Mouse (Mus musculus): ENCODE results near the gene Erf. TPM values are rescaled to one million over a fixed set of nuclear protein-coding genes. Genes with fewer than 3 reads are reported as not detected.

The Erf gene
- polyA plus RNA-seq, 1 experiment from 2014 or later: 28.6 TPM

- Histone ChIP-seq H3K27me3 (ENCODE audit: control insufficient read depth, insufficient read depth, low read length) (no peaks in the 10 kb centered on the region), H3K9ac (ENCODE audit: low read length) (no peak overlapping the region), H3K27ac (replicated peaks; ENCODE audit: low read depth, low read length) (no peak overlapping the region), H3K4me1 (ENCODE audit: control insufficient read depth, insufficient read depth, low read length) (peaks cover 2% of the 10 kb centered on the region; the same call in 1 of the 2 replicates), H3K9me3 (ENCODE audit: control insufficient read depth, low read length) (no peaks in the 10 kb centered on the region), H3K36me3 (ENCODE audit: control insufficient read depth, insufficient read depth, low read length) (peaks cover 66% of the 10 kb centered on the region), H3K4me3 (ENCODE audit: low read depth, low read length) (no peak overlapping the region), H3K4me2 (ENCODE audit: low read depth, severe bottlenecking) (no peak overlapping the region)
- 87% methylated on average over 9 of the region's 9 CpGs for WGBS
- DNase-seq (ENCODE audit: low spot score): no peak
- ATAC-seq (ENCODE audit: insufficient number of reproducible peaks, low FRiP score, low TSS enrichment, low read depth): no peak
Observed at GRCm38 (mm10) chr7:25230690-25231285, 19.8 kb downstream of the Erf start.

GRCm38 (mm10) chr7:25227523-25228300, 22.8 kb downstream of the Erf start:
- H3K36me3 ChIP-seq (ENCODE audit: control insufficient read depth, insufficient read depth, low read length): peaks cover 61% of the 10 kb centered on the region
- 94% methylated on average over 1 of the region's 1 CpGs for WGBS
- H3K4me2 ChIP-seq (ENCODE audit: low read depth, severe bottlenecking): no peak overlapping the region
- H3K27ac ChIP-seq (replicated peaks; ENCODE audit: low read depth, low read length): no peak overlapping the region
- no peak overlapping the region for H3K9ac ChIP-seq (ENCODE audit: low read length)
- no peak for ATAC-seq (ENCODE audit: insufficient number of reproducible peaks, low FRiP score, low TSS enrichment, low read depth)
- no peaks in the 10 kb centered on the region for H3K27me3 ChIP-seq (ENCODE audit: control insufficient read depth, insufficient read depth, low read length)
- DNase-seq (ENCODE audit: low spot score): no peak
- H3K4me1 ChIP-seq (ENCODE audit: control insufficient read depth, insufficient read depth, low read length): no peaks in the 10 kb centered on the region
- H3K4me3 ChIP-seq (ENCODE audit: low read depth, low read length): no peak overlapping the region
- H3K9me3 ChIP-seq (ENCODE audit: control insufficient read depth, low read length): no peaks in the 10 kb centered on the region

GRCm38 (mm10) chr7:25222275-25222967, 28.1 kb downstream of the Erf start:
- Histone ChIP-seq H3K4me3 (ENCODE audit: low read depth, low read length) (peak overlapping the region; percentile 64), H3K36me3 (ENCODE audit: control insufficient read depth, insufficient read depth, low read length) (peaks cover 21% of the 10 kb centered on the region), H3K9ac (ENCODE audit: low read length) (peak overlapping the region; percentile 77), H3K4me2 (ENCODE audit: low read depth, severe bottlenecking) (peak overlapping the region; percentile 89), H3K27ac (replicated peaks; ENCODE audit: low read depth, low read length) (no peak overlapping the region), H3K9me3 (ENCODE audit: control insufficient read depth, low read length) (no peaks in the 10 kb centered on the region), H3K4me1 (ENCODE audit: control insufficient read depth, insufficient read depth, low read length) (peaks cover 21% of the 10 kb centered on the region), H3K27me3 (ENCODE audit: control insufficient read depth, insufficient read depth, low read length) (no peaks in the 10 kb centered on the region)
- no peak for ATAC-seq (ENCODE audit: insufficient number of reproducible peaks, low FRiP score, low TSS enrichment, low read depth)
- WGBS: 86% methylated on average over 10 of the region's 10 CpGs
- DNase-seq (ENCODE audit: low spot score): no peak

- H3K9me3 ChIP-seq (ENCODE audit: control insufficient read depth, low read length): no peaks in the 10 kb centered on the region
- no peaks in the 10 kb centered on the region for H3K27me3 ChIP-seq (ENCODE audit: control insufficient read depth, insufficient read depth, low read length)
- H3K4me1 ChIP-seq (ENCODE audit: control insufficient read depth, insufficient read depth, low read length): peaks cover 21% of the 10 kb centered on the region
- H3K4me3 ChIP-seq (ENCODE audit: low read depth, low read length): peak within 1 kb of the TSS; percentile 72
- DNase-seq (ENCODE audit: low spot score) (peak; percentile 98), ATAC-seq (ENCODE audit: insufficient number of reproducible peaks, low FRiP score, low TSS enrichment, low read depth) (peak; percentile 94)
- peaks cover 15% of the 10 kb centered on the region for H3K36me3 ChIP-seq (ENCODE audit: control insufficient read depth, insufficient read depth, low read length)
- H3K27ac ChIP-seq (replicated peaks; ENCODE audit: low read depth, low read length): peak within 1 kb of the TSS; percentile 32; the same call in 1 of the 2 replicates
- peak within 1 kb of the TSS; percentile 77 for H3K9ac ChIP-seq (ENCODE audit: low read length)
- WGBS: under 1% methylated on average over 44 of the region's 45 CpGs
- H3K4me2 ChIP-seq (ENCODE audit: low read depth, severe bottlenecking): peak within 1 kb of the TSS; percentile 89
Observed at GRCm38 (mm10) chr7:25221102-25221883, 29.3 kb downstream of the Erf start, which contains the start of gene Zfp526. Gene Zfp526, plus strand, starts transcription at chr7:25221425.

GRCm38 (mm10) chr7:25220457-25221101, 30.0 kb downstream of the Erf start, which contains the start of gene Dedd2:
Gene Dedd2, minus strand, starts transcription at chr7:25220615.
- DNase-seq (ENCODE audit: low spot score): no peak
- whole genome bisulfite sequencing: 9% methylated on average over 20 of the region's 20 CpGs

GRCm38 (mm10) chr7:25219756-25220456, 30.7 kb downstream of the Erf start:
- peak; percentile 63 for ATAC-seq (ENCODE audit: insufficient number of reproducible peaks, low FRiP score, low TSS enrichment, low read depth)
- no peaks in the 10 kb centered on the region for H3K27me3 ChIP-seq (ENCODE audit: control insufficient read depth, insufficient read depth, low read length)
- peak overlapping the region; percentile 21; the same call in 1 of the 2 replicates for H3K27ac ChIP-seq (replicated peaks; ENCODE audit: low read depth, low read length)
- 4% methylated on average over 31 of the region's 31 CpGs for WGBS
- peaks cover 7% of the 10 kb centered on the region; the same call in 1 of the 2 replicates for H3K36me3 ChIP-seq (ENCODE audit: control insufficient read depth, insufficient read depth, low read length)
- peak overlapping the region; percentile 89 for H3K4me2 ChIP-seq (ENCODE audit: low read depth, severe bottlenecking)
- peak overlapping the region; percentile 27 for H3K9ac ChIP-seq (ENCODE audit: low read length)
- peak overlapping the region; percentile 72 for H3K4me3 ChIP-seq (ENCODE audit: low read depth, low read length)
- H3K4me1 ChIP-seq (ENCODE audit: control insufficient read depth, insufficient read depth, low read length): peaks cover 21% of the 10 kb centered on the region
- H3K9me3 ChIP-seq (ENCODE audit: control insufficient read depth, low read length): no peaks in the 10 kb centered on the region
- DNase-seq (ENCODE audit: low spot score): peak; percentile 95

More at GRCm38 (mm10) chr7:25220457-25221101, 30.0 kb downstream of the Erf start, which contains the start of gene Dedd2:
- Histone ChIP-seq H3K9ac (ENCODE audit: low read length) (peak within 1 kb of the TSS; percentile 77), H3K9me3 (ENCODE audit: control insufficient read depth, low read length) (no peaks in the 10 kb centered on the region), H3K4me3 (ENCODE audit: low read depth, low read length) (peak within 1 kb of the TSS; percentile 72), H3K27me3 (ENCODE audit: control insufficient read depth, insufficient read depth, low read length) (no peaks in the 10 kb centered on the region), H3K4me1 (ENCODE audit: control insufficient read depth, insufficient read depth, low read length) (peaks cover 21% of the 10 kb centered on the region), H3K36me3 (ENCODE audit: control insufficient read depth, insufficient read depth, low read length) (peaks cover 8% of the 10 kb centered on the region), H3K4me2 (ENCODE audit: low read depth, severe bottlenecking) (peak within 1 kb of the TSS; percentile 89), H3K27ac (replicated peaks; ENCODE audit: low read depth, low read length) (peak within 1 kb of the TSS; percentile 32; the same call in 1 of the 2 replicates)
- ATAC-seq (ENCODE audit: insufficient number of reproducible peaks, low FRiP score, low TSS enrichment, low read depth): no peak

GRCm38 (mm10) chr7:25219416-25219750, 31.2 kb downstream of the Erf start:
- H3K9me3 ChIP-seq (ENCODE audit: control insufficient read depth, low read length): no peaks in the 10 kb centered on the region
- under 1% methylated on average over 16 of the region's 16 CpGs for WGBS
- DNase-seq (ENCODE audit: low spot score) (no peak), ATAC-seq (ENCODE audit: insufficient number of reproducible peaks, low FRiP score, low TSS enrichment, low read depth) (peak; percentile 36)
- H3K4me3 ChIP-seq (ENCODE audit: low read depth, low read length): peak overlapping the region; percentile 72
- no peaks in the 10 kb centered on the region for H3K27me3 ChIP-seq (ENCODE audit: control insufficient read depth, insufficient read depth, low read length)
- peaks cover 21% of the 10 kb centered on the region for H3K4me1 ChIP-seq (ENCODE audit: control insufficient read depth, insufficient read depth, low read length)
- peak overlapping the region; percentile 89 for H3K4me2 ChIP-seq (ENCODE audit: low read depth, severe bottlenecking)
- peak overlapping the region; percentile 27; the same call in 1 of the 2 replicates for H3K9ac ChIP-seq (ENCODE audit: low read length)
- H3K27ac ChIP-seq (replicated peaks; ENCODE audit: low read depth, low read length): peak overlapping the region; percentile 73; the same call in 1 of the 2 replicates
- peaks cover 3% of the 10 kb centered on the region; the same call in 1 of the 2 replicates for H3K36me3 ChIP-seq (ENCODE audit: control insufficient read depth, insufficient read depth, low read length)
